Mouse (Mus musculus): ENCODE measurements around the gene Gm36028. TPM values are rescaled to one million over a fixed set of nuclear protein-coding genes. Genes with fewer than 3 reads are reported as not detected.

Gene Gm36028
- polyA plus RNA-seq, 1 experiment from 2014 or later, result 0.24 TPM

DNA sequence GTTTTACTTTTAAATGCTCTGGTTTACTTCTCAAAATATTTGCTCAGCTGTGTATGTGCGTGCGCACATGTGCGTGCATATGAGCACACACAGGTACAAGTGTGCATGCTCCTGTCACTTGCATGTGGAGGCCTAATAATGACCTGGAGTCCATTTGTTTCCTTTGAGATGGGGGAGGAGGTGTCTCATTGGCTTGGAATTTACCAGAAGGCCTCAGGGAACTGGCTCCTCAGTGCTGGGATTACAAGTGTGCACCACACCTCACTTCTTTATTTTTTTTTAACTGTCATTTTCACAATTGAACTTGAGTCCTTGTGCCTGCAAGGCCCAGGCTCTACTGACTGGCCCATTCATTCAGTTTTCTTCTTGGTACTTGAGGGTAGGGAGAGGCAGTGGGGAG lies 16.5 kb upstream of the Gm36028 start:
- peaks cover 16% of the 10 kb centered on the region for H3K4me1 ChIP-seq (replicated peaks)
- H3K36me3 ChIP-seq, result peaks cover 48% of the 10 kb centered on the region
- H3K27me3 ChIP-seq, result no peaks in the 10 kb centered on the region
- H3K4me3 ChIP-seq, result no peak overlapping the region
- no peak overlapping the region for H3K27ac ChIP-seq (replicated peaks)
- no peak for ATAC-seq (ENCODE audit: low read depth)
- H3K4me2 ChIP-seq, result no peak overlapping the region
- WGBS, result 95% methylated on average over 3 of the region's 3 CpGs
- no peak overlapping the region for H3K9ac ChIP-seq
- H3K9me3 ChIP-seq, result no peaks in the 10 kb centered on the region

DNA sequence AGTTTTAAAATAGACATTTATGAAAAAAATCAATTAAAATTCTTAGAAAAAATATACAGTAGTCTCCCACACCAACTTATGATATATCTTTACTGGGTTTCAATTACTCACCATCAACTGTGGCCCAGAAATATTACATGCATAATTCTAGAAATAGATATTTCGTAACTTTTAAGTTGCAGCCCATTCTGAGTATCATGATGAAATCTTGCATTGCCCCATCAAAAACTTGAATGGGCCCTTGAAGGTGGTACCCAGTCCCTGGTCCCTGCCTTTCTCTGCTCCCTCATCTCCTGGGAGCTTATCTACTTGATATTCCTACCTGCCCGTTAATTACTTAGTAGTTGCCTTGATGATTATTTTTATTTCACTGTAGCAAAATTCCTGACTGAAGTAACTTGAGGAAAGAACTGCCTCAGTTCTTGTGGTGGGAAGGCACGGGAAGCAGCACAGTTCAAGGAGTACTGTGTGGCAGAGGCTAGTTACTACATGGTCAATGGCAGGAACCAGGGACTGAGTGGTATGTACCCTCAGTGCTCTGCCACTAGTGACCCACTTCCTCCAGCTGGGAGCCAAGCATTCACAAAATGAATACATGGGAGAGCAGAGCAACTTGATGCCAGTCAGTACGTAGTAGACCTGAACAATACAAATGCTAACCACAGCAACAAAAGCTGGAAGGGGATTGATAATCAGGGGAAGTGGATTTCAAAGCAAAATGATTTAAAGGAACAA lies 13.7 kb upstream of the Gm36028 start:
- 81% methylated on average over 4 of the region's 4 CpGs for WGBS

DNA sequence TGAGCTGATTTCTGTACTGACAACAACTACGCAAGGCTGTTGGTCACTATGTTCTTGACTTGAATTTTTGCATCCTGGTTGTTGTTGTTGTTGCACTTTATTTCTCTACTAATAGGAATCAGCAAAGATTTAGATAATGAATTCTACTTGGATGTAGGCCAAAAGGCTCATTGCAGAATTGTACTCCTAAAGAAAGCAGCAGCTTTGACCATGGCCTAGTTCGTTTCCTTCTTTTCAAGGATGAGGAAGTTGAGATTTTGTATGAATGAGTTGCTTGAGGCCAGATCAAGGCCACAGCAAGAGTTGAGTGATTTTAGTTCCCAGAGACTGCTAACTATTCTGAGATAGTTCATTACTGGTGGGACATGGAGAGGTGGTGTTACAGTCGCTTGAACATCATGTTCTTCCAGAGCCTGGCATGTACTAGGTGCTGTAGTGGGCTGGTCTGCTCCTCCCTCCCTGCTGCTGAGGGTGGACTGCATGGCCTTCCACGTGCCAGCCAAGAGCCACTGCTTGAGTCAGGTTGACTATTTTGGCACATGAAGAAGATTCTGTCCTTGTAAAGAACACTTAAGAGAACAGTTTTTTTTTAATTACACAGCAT lies 10.3 kb upstream of the Gm36028 start:
- Histone ChIP-seq H3K9ac (no peak overlapping the region), H3K9me3 (no peaks in the 10 kb centered on the region), H3K4me1 (replicated peaks) (peaks cover 38% of the 10 kb centered on the region), H3K27me3 (no peaks in the 10 kb centered on the region), H3K4me2 (peak overlapping the region; percentile 75), H3K36me3 (no peaks in the 10 kb centered on the region), H3K4me3 (no peak overlapping the region), H3K27ac (replicated peaks) (no peak overlapping the region)
- 76% methylated on average over 4 of the region's 4 CpGs for WGBS
- no peak for ATAC-seq (ENCODE audit: low read depth)

More for the DNA sequence above, 13.7 kb upstream of the Gm36028 start:
- H3K27me3 ChIP-seq, result no peaks in the 10 kb centered on the region
- no peak for ATAC-seq (ENCODE audit: low read depth)
- no peak overlapping the region for H3K27ac ChIP-seq (replicated peaks)
- no peak overlapping the region for H3K9ac ChIP-seq
- no peak overlapping the region for H3K4me3 ChIP-seq
- no peaks in the 10 kb centered on the region for H3K9me3 ChIP-seq
- no peak overlapping the region for H3K4me2 ChIP-seq
- peaks cover 43% of the 10 kb centered on the region for H3K4me1 ChIP-seq (replicated peaks)
- peaks cover 22% of the 10 kb centered on the region for H3K36me3 ChIP-seq

DNA sequence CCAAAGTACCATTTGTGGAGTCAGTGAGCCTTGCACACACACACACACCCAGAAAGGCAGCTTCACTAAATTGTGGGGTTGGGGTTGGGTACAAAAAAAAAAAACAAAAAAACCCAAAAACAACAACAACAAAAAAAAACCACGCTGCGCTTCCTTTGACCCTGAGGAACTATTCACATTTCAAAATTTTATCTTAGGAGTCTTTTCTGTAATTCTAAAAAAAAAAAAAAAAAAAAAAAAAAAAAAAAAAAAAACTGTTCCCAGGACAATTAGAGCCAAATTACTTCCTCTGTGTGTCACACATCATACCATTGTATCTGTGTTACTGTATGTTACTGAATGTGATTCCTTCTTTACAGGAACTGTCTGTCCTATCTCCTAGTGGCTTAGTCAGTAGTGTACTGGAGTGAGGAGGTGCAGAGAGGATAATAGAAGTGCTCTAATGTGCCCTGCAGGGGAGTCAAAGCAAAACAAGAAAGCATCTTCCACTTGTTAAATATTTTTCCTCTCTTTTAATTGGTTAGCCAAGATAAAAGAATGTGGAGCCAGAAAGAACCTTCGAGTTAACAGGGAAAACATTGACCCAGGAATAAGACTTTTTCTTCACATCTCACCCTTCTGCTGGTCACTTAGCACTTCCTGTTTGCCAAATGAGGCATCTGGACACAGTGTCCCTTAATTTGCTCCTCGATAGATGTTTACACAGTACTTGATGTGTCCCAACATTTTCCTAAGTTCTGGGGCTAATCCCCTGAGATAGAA lies 8.7 kb upstream of the Gm36028 start:
- H3K27me3 ChIP-seq, result no peaks in the 10 kb centered on the region
- H3K4me1 ChIP-seq (replicated peaks), result peaks cover 37% of the 10 kb centered on the region
- H3K27ac ChIP-seq (replicated peaks), result peak overlapping the region; percentile 100
- peak overlapping the region; percentile 75 for H3K4me2 ChIP-seq
- peak overlapping the region; percentile 99 for H3K9ac ChIP-seq
- no peaks in the 10 kb centered on the region for H3K36me3 ChIP-seq
- 34% methylated on average over 4 of the region's 4 CpGs for WGBS
- H3K4me3 ChIP-seq, result peak overlapping the region; percentile 97
- no peaks in the 10 kb centered on the region for H3K9me3 ChIP-seq
- ATAC-seq (ENCODE audit: low read depth), result no peak

DNA sequence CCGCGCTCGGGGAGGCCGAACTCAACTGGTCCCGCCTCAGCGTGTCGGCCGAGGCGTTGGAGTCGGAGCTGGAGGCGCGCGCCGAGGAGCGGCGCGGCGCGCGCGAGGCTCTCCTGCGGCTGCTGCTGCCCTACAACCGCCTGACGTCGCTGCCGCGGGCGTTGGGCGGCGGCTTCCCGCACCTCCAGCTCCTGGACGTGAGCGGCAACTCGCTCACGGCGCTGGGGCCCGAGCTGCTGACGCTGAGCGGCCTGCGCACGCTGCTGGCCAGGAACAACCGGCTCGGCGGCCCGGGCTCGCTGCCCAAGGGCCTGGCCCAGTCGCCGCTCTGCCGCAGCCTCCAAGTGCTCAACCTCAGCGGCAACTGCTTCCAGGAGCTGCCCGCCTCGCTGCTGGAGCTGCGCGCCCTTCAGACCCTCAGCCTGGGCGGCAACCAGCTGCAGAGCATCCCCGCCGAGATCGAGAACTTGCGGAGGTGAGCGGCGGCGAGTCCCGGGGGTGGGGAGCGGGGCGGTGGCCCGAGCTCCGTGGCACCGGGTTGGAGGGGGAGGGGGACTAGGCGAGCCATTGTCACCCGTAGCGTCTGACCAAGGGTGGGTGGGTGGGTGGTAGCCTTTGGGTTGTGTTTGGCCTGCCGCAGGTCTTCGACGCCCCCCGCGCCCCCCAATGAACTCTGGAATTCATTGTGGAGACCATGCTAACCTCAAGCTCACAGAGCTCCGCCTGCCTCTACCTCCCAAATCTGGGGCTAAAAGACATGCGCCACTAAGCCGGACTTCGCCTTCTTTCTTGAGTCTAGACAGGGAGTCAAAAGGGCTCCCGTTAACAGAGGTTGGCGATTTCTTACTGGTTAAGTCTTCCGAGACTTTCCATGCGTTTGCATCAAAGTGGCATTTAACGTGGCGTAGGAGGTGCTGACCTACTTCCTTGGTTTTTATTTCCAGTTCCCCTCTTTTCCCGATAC lies 7.8 kb upstream of the Gm36028 start:
- under 1% methylated on average over 64 of the region's 87 CpGs for WGBS
- Histone ChIP-seq H3K9ac (peak overlapping the region; percentile 99), H3K27me3 (no peaks in the 10 kb centered on the region), H3K4me2 (peak overlapping the region; percentile 75), H3K4me1 (replicated peaks) (peaks cover 37% of the 10 kb centered on the region), H3K9me3 (no peaks in the 10 kb centered on the region), H3K36me3 (no peaks in the 10 kb centered on the region), H3K4me3 (peak overlapping the region; percentile 97), H3K27ac (replicated peaks) (peak overlapping the region; percentile 100)
- peak; percentile 78 for ATAC-seq (ENCODE audit: low read depth)

DNA sequence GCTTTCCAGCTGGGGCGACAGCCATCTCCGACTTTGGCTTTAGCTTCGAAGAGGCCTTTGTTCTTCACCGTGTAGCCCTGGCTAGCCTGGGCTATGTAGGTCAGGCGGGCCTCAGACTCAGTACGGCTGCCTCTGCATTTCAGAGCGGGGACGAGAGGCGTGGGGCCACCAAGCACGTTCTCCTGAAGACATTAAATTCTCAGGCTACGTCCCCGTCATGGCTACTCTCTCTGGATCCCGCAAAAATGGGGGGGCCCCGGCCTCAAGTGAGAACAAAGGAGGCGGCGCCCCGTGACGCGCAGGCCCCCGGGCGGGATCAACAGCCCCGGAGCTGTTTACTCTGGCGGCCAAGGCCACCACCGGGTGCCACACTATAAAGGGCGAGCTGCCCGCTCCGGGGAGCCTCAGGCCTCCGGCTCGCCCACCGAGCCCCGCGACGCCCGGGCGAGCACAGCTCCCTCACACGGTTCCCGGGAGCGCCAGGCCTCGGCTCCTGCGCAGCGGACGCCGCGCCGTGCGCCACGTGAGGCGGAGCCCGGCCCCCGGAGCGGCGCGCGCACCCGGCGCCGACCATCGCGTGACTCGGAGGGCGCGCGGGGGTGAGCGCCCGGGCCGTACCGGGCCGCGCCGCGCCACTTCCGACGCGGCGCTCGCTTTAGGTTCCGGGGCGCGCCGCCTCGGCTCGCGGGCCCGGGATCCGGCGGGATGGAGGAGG lies 7.0 kb upstream of the Gm36028 start, which contains the start of gene Lrrc58:
Gene Lrrc58, plus strand, starts transcription at position 599 of the 715 bp plus-strand sequence.
- Histone ChIP-seq H3K9ac (peak within 1 kb of the TSS; percentile 99), H3K9me3 (no peaks in the 10 kb centered on the region), H3K4me1 (replicated peaks) (peaks cover 31% of the 10 kb centered on the region), H3K27me3 (no peaks in the 10 kb centered on the region), H3K4me2 (peak within 1 kb of the TSS; percentile 75), H3K36me3 (no peaks in the 10 kb centered on the region), H3K4me3 (peak within 1 kb of the TSS; percentile 97), H3K27ac (replicated peaks) (peak within 1 kb of the TSS; percentile 100)
- ATAC-seq (ENCODE audit: low read depth), result peak; percentile 94
- under 1% methylated on average over 67 of the region's 86 CpGs for WGBS

DNA sequence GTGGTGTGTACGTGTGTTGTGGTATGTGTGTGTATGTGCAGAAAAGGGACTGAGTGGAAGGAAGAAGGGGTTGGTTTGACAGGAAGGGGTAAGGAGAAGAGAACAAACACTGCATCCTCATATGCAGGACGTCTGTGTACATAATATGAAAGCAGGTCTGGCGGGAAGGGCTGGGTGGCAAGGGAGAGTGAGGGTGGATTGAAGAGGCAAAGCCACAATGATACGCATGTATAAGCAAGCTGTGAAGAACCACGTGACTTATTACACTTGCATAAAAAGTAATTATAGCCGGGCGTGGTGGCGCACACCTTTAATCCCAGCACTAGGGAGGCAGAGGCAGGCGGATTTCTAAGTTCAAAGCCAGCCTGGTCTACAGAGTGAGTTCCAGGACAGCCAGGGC lies 4.9 kb upstream of the Gm36028 start:
- 81% methylated on average over 9 of the region's 9 CpGs for WGBS
- H3K9me3 ChIP-seq, result no peaks in the 10 kb centered on the region

DNA sequence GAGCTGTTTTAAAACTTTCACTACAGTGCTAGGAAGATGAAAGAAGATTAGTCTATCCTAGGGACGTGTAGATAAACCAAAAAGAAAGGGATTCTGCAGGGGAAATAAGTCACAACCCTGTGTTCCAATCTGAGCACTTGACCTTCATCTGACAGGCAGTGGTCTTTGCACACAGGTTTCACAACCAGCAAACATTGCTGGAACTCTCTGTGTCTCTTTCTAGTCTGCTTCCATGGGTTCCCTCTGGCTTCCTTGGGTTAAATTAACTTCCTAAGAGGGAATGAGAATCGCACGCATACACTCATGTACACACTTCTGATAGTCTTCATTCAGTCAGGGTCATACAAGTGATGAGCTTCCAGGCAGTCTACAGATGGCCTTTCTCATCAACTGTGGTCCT lies 2.9 kb upstream of the Gm36028 start:
- Histone ChIP-seq H3K9me3 (no peaks in the 10 kb centered on the region), H3K27me3 (no peaks in the 10 kb centered on the region), H3K36me3 (no peaks in the 10 kb centered on the region), H3K4me1 (replicated peaks) (no peaks in the 10 kb centered on the region), H3K27ac (replicated peaks) (no peak overlapping the region), H3K9ac (no peak overlapping the region), H3K4me3 (no peak overlapping the region), H3K4me2 (no peak overlapping the region)
- 83% methylated on average over 3 of the region's 3 CpGs for WGBS
- ATAC-seq (ENCODE audit: low read depth), result no peak

More for the DNA sequence above, 4.9 kb upstream of the Gm36028 start:
- ATAC-seq (ENCODE audit: low read depth), result no peak
- peaks cover 13% of the 10 kb centered on the region for H3K4me1 ChIP-seq (replicated peaks)
- H3K36me3 ChIP-seq, result no peaks in the 10 kb centered on the region
- H3K4me2 ChIP-seq, result no peak overlapping the region
- H3K9ac ChIP-seq, result no peak overlapping the region
- H3K4me3 ChIP-seq, result no peak overlapping the region
- H3K27ac ChIP-seq (replicated peaks), result no peak overlapping the region
- H3K27me3 ChIP-seq, result no peaks in the 10 kb centered on the region

DNA sequence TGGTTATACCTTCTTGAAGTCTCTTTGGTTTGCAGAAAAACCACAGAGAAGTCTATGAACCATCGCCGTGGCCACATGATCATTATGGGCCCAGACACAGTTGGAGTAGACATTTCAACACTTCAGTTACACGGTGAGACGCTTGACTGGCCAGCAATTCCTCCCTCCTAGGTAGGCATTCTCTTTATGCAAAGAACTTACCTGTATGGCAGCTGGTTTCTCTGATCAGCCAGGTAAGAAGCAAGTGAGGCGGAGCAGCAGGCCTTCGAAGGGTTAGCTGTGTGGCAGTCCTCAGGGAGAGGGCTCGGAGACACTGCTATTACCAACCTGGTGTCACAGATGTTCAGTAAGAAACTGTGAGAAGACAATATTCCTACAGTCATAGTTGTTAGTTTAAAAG lies 733 bp downstream of the Gm36028 start:
- no peaks in the 10 kb centered on the region for H3K27me3 ChIP-seq
- no peak overlapping the region for H3K27ac ChIP-seq (replicated peaks)
- H3K9me3 ChIP-seq, result no peaks in the 10 kb centered on the region
- no peak overlapping the region for H3K4me2 ChIP-seq
- H3K4me3 ChIP-seq, result no peak overlapping the region
- H3K4me1 ChIP-seq (replicated peaks), result no peaks in the 10 kb centered on the region
- no peak for ATAC-seq (ENCODE audit: low read depth)
- WGBS, result 76% methylated on average over 7 of the region's 7 CpGs
- H3K9ac ChIP-seq, result no peak overlapping the region
- no peaks in the 10 kb centered on the region for H3K36me3 ChIP-seq

DNA sequence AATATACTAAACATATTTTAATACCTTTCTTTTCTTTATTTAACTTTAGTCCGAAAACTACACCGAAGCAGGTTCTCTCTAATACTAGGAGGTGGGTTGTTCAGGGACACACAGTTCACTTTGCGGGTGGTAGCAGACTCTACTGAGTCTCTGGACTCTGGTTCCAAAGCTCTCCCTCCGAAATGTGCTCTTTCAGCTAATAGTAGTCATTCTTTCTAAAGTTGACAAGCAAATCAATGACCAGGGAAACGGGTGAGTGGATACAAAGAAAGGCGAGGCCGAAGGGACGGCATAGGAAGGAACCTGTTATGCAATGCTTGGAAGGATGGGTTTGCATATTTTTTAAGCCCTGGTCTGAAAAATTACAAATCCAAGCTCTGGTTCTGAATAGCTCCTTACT lies 3.5 kb downstream of the Gm36028 start:
- no peaks in the 10 kb centered on the region for H3K4me1 ChIP-seq (replicated peaks)
- no peak overlapping the region for H3K4me2 ChIP-seq
- 52% methylated on average over 8 of the region's 8 CpGs for WGBS
- no peaks in the 10 kb centered on the region for H3K36me3 ChIP-seq
- H3K27ac ChIP-seq (replicated peaks), result no peak overlapping the region
- no peaks in the 10 kb centered on the region for H3K27me3 ChIP-seq
- ATAC-seq (ENCODE audit: low read depth), result no peak
- H3K4me3 ChIP-seq, result no peak overlapping the region
- no peaks in the 10 kb centered on the region for H3K9me3 ChIP-seq
- no peak overlapping the region for H3K9ac ChIP-seq

DNA sequence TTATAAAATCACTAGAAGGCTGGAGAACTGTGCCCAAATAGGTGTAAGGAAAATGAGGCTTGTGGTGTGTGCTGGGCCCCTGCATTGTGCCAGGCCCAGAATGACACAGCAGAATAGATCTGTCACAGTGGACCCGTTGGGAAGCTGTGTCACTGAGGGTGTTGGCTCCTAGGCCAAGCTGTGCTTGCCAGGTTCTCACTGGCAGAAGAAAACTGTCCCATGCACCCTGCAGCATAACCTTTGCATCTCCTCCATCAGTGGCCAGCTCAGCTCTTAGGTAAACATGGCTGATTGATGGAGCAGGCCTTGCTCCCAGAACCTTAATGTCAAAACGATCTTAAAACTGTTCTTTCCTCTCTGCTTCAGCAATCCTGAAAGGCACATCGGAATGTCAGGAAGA lies 4.6 kb downstream of the Gm36028 start:
- Histone ChIP-seq H3K4me2 (no peak overlapping the region), H3K36me3 (no peaks in the 10 kb centered on the region), H3K9me3 (no peaks in the 10 kb centered on the region), H3K27ac (replicated peaks) (no peak overlapping the region), H3K27me3 (no peaks in the 10 kb centered on the region), H3K4me3 (no peak overlapping the region), H3K9ac (no peak overlapping the region), H3K4me1 (replicated peaks) (no peaks in the 10 kb centered on the region)
- no peak for ATAC-seq (ENCODE audit: low read depth)
- WGBS, result 74% methylated on average over 3 of the region's 3 CpGs

Data from neural tube, embryonic 13.5 days (tissue).